Mouse (Mus musculus): Measurements from ENCODE around the gene Spag16.
A peak's percentile ranks its signal among the peaks of the same experiment; 100 is the strongest.

Gene Spag16

DNA sequence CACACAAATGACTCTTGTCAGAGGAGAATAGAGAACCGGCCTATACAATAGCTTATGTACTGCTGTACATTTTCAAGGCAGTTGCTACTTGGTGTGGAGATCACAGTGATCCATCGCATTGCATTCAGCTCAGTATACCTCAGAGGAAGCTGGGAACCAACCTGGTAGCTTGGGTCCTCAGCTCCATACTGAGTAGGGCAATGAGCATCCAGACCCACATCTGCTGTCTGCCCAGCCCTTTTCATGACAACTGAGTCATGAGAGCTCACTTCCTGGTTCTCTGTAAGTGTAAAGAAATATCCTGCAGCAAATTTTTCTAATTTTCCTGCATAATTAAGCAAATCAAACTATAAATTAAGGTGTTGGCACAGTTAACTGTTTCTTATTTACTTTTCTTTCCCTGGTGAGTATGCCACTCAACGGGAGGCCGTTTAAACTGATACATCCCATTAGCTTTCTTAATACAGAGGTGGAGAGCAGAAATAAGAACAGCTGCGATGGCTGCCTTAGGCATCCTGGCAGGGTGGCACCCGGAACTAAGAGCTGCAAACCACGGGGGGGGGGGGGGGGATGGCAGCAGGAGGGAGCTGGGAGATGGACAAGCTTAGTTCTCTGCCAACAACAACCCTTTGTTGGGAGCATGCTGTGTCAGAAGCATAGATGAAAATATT lies 255.6 kb downstream of the Spag16 start:
- no peak for DNase-seq (ENCODE audit: low spot score in 2 of 2)

DNA sequence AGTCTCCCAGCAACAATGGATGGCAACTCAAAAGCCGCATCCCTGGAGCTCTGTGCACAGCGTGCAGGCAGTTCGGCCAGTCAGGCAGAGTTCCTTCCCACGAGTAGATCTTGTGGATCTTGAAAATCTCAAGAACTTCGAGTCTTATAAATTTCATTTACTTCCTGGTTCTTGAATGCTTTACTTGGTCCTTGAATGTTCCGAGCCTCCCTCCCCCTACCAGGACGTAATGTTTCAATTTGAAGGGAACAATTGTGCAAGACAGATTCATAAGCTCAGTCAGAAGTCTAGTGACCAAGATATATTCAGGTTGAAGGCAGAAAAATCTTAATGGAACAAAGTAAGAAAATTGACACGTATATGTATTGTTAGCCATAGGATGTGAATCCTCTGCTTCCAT lies 277.9 kb downstream of the Spag16 start:
- DNase-seq (ENCODE audit: low spot score in 2 of 2): no peak

DNA sequence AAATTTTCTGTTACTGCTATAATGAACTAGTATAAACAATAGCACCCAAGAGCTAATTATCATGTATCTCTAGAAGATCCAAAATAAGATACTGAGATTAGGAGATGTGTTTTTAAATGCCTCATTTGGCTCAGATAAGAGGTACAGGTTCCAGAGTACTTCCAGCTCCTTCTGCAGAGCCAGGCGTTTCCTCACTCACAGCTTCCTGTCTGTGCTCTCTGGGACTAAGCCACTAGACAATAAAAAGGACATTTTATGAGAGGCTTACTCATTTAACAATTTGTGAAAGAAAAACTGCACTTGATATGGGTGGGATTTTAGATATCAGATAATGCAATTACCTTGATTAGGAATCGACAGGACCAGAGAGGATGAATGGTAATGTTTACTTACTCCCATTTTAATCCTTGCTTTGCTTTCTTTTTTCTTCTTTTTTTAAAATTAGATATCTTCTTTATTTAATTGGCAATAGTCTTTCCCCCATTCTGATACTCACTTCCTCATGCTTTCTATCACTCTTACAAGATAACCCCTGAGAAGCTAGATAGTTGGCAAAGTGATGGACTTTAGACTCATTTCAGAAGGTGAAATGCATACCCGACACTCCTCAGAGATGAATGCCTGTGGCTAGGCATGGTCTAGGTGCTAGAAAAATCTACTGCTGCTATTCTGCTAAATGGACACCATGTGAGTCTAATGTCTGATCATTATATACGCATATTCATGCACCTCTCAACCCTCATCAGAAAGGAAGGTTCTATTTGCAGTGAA lies 289.6 kb downstream of the Spag16 start:
- no peak for DNase-seq (ENCODE audit: low spot score in 2 of 2)

DNA sequence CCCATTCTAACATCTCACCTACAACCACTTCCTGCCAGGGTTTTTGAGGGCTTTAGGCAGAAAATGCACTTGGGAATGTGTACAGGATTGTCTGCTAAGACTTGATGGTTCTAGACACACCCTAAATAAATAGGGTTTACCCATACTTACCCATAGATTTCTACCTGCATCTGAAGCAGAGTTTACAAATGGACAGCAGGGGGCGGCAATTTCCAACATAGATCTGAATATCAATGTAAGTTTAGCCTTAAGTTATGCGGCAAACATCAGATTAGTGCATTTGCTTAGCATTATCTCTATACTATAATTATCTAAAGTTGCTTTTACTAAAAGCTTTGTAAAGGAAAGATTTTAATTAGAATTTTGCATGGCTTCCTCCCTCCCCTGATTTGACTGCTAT lies 301.3 kb downstream of the Spag16 start:
- peak in 1 of 2 experiments; percentile 15 for DNase-seq (ENCODE audit: low spot score in 2 of 2)

- no peak for DNase-seq (ENCODE audit: low spot score in 2 of 2)
Observed at GRCm38 (mm10) chr1:70135547-70135946, 308.8 kb downstream of the Spag16 start.

- DNase-seq (ENCODE audit: low spot score in 2 of 2): no peak
Observed at GRCm38 (mm10) chr1:70165343-70166158, 338.8 kb downstream of the Spag16 start.

DNA sequence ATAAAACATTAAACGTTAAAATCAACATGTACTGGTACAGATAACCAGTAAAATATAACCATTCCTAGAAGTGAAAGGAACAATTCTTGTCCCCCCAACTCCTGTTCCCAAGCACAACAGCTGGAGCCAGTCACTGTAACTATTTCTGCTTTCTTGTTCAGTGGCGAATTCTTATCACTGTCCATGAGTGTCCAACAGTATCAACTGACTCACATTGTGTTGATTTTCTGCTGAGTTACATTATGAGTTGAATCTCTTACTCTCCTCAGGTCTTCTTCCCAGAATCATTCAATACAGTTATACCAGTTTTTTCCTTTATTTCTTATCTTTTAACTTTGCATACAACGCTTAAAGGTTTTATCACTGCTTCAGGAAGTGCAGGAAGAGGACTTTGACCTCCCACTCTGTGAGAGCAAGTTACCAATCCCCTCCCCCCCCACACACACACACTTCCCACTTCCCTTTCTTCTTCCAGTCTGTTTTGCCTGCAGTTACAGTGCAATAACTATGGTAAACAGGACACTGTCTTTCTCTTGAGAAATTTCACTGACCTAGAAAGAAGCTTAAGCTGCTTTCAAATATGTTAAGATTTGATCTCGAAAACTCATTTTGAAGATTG lies 353.5 kb downstream of the Spag16 start:
- DNase-seq (ENCODE audit: low spot score in 2 of 2): no peak

DNA sequence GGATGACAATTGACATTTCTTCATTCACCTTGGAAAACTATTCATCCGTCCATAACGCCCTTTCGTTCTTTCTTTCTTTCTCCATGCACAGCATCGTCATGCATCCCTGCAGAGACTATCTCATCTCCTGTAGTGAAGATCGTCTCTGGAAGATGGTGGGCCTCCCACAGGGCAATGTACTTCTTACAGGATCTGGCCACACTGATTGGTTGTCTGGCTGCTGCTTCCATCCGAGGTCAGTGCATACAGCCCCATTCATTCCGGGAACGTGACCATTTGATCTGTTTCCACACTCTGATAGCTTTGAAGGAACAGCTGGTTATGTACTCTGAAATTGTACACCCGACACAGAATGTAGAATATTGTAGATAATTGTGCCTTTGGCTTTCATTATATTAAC lies 438.0 kb downstream of the Spag16 start:
- DNase-seq (ENCODE audit: low spot score in 2 of 2): no peak

DNA sequence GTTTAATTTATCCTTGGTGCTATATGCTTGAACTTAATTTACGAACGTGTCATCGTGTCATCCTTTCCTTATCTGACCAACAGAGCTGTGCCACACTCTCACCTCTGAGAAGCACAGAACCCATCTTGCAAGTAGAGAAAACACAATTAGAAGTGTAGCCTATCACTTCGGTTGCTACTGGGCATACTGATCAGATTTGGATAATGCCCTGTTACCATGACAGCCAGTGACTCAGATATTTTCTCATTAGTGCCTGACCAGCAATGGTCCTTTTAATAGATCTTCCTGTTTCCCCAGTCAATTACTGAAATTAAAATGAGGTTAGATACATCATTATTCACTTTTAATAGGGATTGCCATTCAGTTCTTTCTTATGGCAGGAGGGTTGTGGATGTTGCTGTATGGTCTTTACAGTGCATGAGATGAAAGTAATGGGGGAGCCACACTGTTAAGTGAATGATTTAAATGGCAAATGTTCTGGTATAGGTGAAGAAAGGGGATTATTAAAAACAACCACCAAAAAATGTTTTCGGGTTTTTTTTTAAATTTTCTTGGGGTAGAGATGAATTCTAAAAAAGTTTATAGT lies 439.2 kb downstream of the Spag16 start:
- no peak for DNase-seq (ENCODE audit: low spot score in 2 of 2)

DNA sequence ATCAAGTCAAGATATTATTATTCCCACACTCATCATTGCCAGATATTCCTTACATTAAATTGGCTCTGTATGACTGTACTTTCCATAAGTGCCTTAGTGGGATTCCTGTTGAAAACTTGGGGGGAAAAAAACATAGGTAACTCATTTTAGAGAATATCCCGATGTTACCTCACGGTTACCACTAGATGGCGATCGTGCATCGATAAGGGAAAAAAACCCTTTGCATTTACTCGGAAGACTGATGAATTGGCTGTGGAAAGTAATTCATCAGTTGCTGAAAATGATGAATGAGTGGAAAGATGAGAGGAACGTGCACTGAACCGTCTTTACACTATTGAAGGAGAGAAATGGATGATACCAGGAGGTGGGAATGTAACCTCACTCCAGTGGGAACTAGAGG lies 443.4 kb downstream of the Spag16 start:
- DNase-seq (ENCODE audit: low spot score in 2 of 2): no peak

DNA sequence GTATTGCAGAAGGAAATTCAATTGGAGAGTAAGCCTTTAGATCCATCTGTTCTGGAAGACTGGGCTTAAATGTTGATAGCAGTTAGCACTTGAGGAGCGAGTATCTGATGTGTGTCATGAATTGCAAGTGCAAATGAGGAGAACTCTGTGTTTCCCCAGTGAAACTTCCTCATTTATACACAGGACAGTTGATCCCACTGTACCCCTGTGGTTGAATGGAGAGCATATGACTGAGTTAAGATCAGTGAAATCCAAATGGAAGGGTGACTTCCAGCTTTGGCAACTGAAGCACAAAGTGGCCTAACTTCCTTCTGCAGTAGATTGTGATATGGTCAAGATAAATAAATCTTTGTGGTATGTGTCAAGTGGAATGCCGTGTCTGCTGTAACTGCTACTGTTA lies 446.0 kb downstream of the Spag16 start:
- no peak for DNase-seq (ENCODE audit: low spot score in 2 of 2)

- DNase-seq (ENCODE audit: low spot score in 2 of 2): no peak
Observed at GRCm38 (mm10) chr1:70279296-70279695, 452.5 kb downstream of the Spag16 start.

- no peak for DNase-seq (ENCODE audit: low spot score in 2 of 2)
Observed at GRCm38 (mm10) chr1:70283388-70283787, 456.6 kb downstream of the Spag16 start.

DNA sequence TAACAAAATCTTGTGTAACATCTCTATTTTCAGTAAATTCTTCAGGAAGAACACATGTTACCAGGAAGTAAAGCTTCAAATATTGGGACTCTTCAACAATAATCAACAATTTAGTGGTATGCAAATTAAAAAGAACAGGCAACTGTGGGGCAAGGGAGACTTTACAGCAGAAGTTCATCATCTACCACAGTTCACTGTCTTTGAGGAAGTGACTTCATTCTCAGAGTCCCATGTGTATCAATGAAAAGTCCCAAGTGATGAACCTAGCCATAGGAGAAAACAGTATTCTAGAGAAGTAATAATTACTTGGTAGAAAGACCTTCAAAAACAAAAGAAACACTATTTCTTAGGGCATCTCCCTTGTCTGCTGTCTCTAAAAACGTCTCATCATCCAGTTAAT lies 457.4 kb downstream of the Spag16 start:
- no peak for DNase-seq (ENCODE audit: low spot score in 2 of 2)

GRCm38 (mm10) chr1:70316128-70316765 lies 489.5 kb downstream of the Spag16 start:
- DNase-seq (ENCODE audit: low spot score in 2 of 2): peak in 1 of 2 experiments; percentile 3

DNA sequence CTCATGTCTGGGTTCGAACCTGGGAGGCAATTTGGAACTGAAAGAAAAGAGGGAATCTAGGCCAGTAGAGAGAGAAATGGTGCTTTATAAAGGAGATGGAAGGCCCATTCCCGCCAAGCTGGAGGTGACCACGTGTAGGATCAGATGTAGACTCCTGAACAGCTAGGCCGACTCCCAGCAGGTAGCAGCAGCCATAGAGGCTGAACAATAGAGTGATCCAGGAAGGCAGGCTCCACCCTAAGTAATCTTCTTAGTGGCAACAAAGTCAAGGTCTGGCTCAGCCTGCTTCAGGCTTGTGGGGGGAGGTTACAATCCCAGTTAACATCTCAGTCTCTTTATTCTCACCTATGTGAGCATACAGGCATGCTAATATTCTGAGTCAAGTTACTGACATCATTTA lies 494.2 kb downstream of the Spag16 start:
- DNase-seq (ENCODE audit: low spot score in 2 of 2): no peak

GRCm38 (mm10) chr1:70346179-70346578 lies 519.4 kb downstream of the Spag16 start:
- DNase-seq (ENCODE audit: low spot score in 2 of 2): no peak

DNA sequence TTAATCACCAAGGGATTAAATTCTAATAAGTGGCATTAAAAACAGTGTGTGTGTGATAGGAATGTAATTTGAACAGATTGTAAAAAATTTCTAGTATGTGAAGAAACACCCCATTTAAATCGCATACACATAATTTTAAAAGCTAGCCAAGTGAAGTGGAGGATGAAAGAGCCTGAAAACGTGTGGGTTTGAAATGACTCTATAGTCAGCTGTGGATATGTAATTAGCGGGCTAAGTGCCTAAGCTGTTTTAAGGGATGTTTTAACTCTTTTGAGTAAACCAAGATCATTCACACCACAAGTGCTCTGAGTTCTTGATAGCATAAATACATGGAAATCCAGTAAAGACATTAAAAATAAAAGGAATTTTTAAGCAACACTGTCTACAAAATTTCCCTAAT lies 524.6 kb downstream of the Spag16 start:
- DNase-seq (ENCODE audit: low spot score in 2 of 2): no peak

DNA sequence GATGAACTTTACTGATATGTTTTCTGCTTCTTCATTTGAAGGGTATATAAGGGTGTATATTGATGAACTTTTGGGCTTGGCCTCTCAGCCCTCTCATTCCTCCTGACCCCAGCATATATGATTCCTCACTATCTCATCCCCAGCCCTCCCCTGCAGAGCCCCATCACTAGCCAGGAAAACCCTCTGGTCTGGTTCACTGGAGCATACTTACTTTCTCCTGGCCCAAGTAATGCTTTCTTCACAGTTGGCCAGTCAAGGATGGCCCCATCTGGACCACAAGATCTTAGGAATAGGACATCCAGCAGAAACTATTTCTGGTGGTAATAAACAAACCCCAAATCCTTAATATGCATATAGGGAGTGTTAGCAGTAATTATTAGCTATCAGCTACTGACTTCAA lies 527.2 kb downstream of the Spag16 start:
- no peak for DNase-seq (ENCODE audit: low spot score in 2 of 2)

- no peak for DNase-seq (ENCODE audit: low spot score in 2 of 2)
Observed at GRCm38 (mm10) chr1:70371721-70372120, 545.0 kb downstream of the Spag16 start.

GRCm38 (mm10) chr1:70380096-70380495 lies 553.3 kb downstream of the Spag16 start:
- DNase-seq (ENCODE audit: low spot score in 2 of 2): peak in 1 of 2 experiments; percentile 11
